Mouse (Mus musculus): ENCODE results near the gene Ifi35.

GRCm38 (mm10) chr11:101506269-101506780 is 58.1 kb downstream of the Ifi35 start:
- TF ChIP-seq CTCF (IDR thresholded peaks at IDR 0.05; ENCODE audit: borderline replicate concordance, insufficient read depth, low read depth, low read length) (no peak), POLR2A (IDR thresholded peaks at IDR 0.05; ENCODE audit: borderline replicate concordance, insufficient read depth, low read length) (no peak)

Measured in cerebellum, adult 2 months (tissue).